Mouse (Mus musculus): Measurements from ENCODE around the gene Lhfpl4. TPM values are rescaled to one million over a fixed set of nuclear protein-coding genes. Genes with fewer than 3 reads are reported as not detected.

Gene Lhfpl4
- polyA plus RNA-seq, 1 experiment = 0.43 TPM

- Histone ChIP-seq H3K27me3 (ENCODE audit: control insufficient read depth, insufficient read depth, low read length) (no peaks in the 10 kb centered on the region), H3K36me3 (ENCODE audit: control insufficient read depth, insufficient read depth, low read length) (no peaks in the 10 kb centered on the region), H3K4me3 (ENCODE audit: low read depth, low read length) (no peak overlapping the region), H3K27ac (ENCODE audit: insufficient read depth, low read depth, low read length) (no peak overlapping the region), H3K4me1 (ENCODE audit: control insufficient read depth, insufficient read depth, insufficient read length, low read length) (no peaks in the 10 kb centered on the region)
- TF ChIP-seq POLR2A (IDR thresholded peaks at IDR 0.05; ENCODE audit: low read depth, low read length) (no peak), CTCF (IDR thresholded peaks at IDR 0.05; ENCODE audit: extremely low read depth, insufficient read length, insufficient replicate concordance, low read depth, low read length) (no peak)
- WGBS = 31% methylated on average over 14 of the region's 14 CpGs
These were observed 16.6 kb downstream of the Lhfpl4 start for GRCm38 (mm10) chr6:113178286-113179194.

- Histone ChIP-seq H3K4me3 (ENCODE audit: low read depth, low read length) (no peak overlapping the region), H3K27me3 (ENCODE audit: control insufficient read depth, insufficient read depth, low read length) (no peaks in the 10 kb centered on the region), H3K4me1 (ENCODE audit: control insufficient read depth, insufficient read depth, insufficient read length, low read length) (no peaks in the 10 kb centered on the region), H3K36me3 (ENCODE audit: control insufficient read depth, insufficient read depth, low read length) (no peaks in the 10 kb centered on the region), H3K27ac (ENCODE audit: insufficient read depth, low read depth, low read length) (no peak overlapping the region)
- TF ChIP-seq CTCF (IDR thresholded peaks at IDR 0.05; ENCODE audit: extremely low read depth, insufficient read length, insufficient replicate concordance, low read depth, low read length) (no peak), POLR2A (IDR thresholded peaks at IDR 0.05; ENCODE audit: low read depth, low read length) (no peak)
- 80% methylated on average over 8 of the region's 8 CpGs for WGBS
These were observed 18.6 kb downstream of the Lhfpl4 start for GRCm38 (mm10) chr6:113176613-113177012.

GRCm38 (mm10) chr6:113175469-113175868 is 19.7 kb downstream of the Lhfpl4 start:
- TF ChIP-seq POLR2A (IDR thresholded peaks at IDR 0.05; ENCODE audit: low read depth, low read length) (no peak), CTCF (IDR thresholded peaks at IDR 0.05; ENCODE audit: extremely low read depth, insufficient read length, insufficient replicate concordance, low read depth, low read length) (no peak)
- Histone ChIP-seq H3K27ac (ENCODE audit: insufficient read depth, low read depth, low read length) (no peak overlapping the region), H3K36me3 (ENCODE audit: control insufficient read depth, insufficient read depth, low read length) (no peaks in the 10 kb centered on the region), H3K4me3 (ENCODE audit: low read depth, low read length) (no peak overlapping the region), H3K27me3 (ENCODE audit: control insufficient read depth, insufficient read depth, low read length) (no peaks in the 10 kb centered on the region), H3K4me1 (ENCODE audit: control insufficient read depth, insufficient read depth, insufficient read length, low read length) (no peaks in the 10 kb centered on the region)
- 67% methylated on average over 3 of the region's 3 CpGs for WGBS

GRCm38 (mm10) chr6:113172568-113172967 is 22.6 kb downstream of the Lhfpl4 start:
- Histone ChIP-seq H3K27ac (ENCODE audit: insufficient read depth, low read depth, low read length) (no peak overlapping the region), H3K4me1 (ENCODE audit: control insufficient read depth, insufficient read depth, insufficient read length, low read length) (no peaks in the 10 kb centered on the region), H3K27me3 (ENCODE audit: control insufficient read depth, insufficient read depth, low read length) (no peaks in the 10 kb centered on the region), H3K4me3 (ENCODE audit: low read depth, low read length) (no peak overlapping the region), H3K36me3 (ENCODE audit: control insufficient read depth, insufficient read depth, low read length) (no peaks in the 10 kb centered on the region)
- no peak for TF ChIP-seq POLR2A (IDR thresholded peaks at IDR 0.05; ENCODE audit: low read depth, low read length)
- TF ChIP-seq CTCF (IDR thresholded peaks at IDR 0.05; ENCODE audit: extremely low read depth, insufficient read length, insufficient replicate concordance, low read depth, low read length) = no peak
- 41% methylated on average over 1 of the region's 1 CpGs for WGBS

GRCm38 (mm10) chr6:113172011-113172410 is 23.2 kb downstream of the Lhfpl4 start:
- Histone ChIP-seq H3K4me1 (ENCODE audit: control insufficient read depth, insufficient read depth, insufficient read length, low read length) (no peaks in the 10 kb centered on the region), H3K36me3 (ENCODE audit: control insufficient read depth, insufficient read depth, low read length) (no peaks in the 10 kb centered on the region), H3K27me3 (ENCODE audit: control insufficient read depth, insufficient read depth, low read length) (no peaks in the 10 kb centered on the region), H3K27ac (ENCODE audit: insufficient read depth, low read depth, low read length) (no peak overlapping the region), H3K4me3 (ENCODE audit: low read depth, low read length) (no peak overlapping the region)
- no peak for TF ChIP-seq CTCF (IDR thresholded peaks at IDR 0.05; ENCODE audit: extremely low read depth, insufficient read length, insufficient replicate concordance, low read depth, low read length)
- no peak for TF ChIP-seq POLR2A (IDR thresholded peaks at IDR 0.05; ENCODE audit: low read depth, low read length)

- TF ChIP-seq CTCF (IDR thresholded peaks at IDR 0.05; ENCODE audit: extremely low read depth, insufficient read length, insufficient replicate concordance, low read depth, low read length) (no peak), POLR2A (IDR thresholded peaks at IDR 0.05; ENCODE audit: low read depth, low read length) (no peak)
- Histone ChIP-seq H3K27ac (ENCODE audit: insufficient read depth, low read depth, low read length) (no peak overlapping the region), H3K4me3 (ENCODE audit: low read depth, low read length) (no peak overlapping the region), H3K36me3 (ENCODE audit: control insufficient read depth, insufficient read depth, low read length) (no peaks in the 10 kb centered on the region), H3K27me3 (ENCODE audit: control insufficient read depth, insufficient read depth, low read length) (no peaks in the 10 kb centered on the region), H3K4me1 (ENCODE audit: control insufficient read depth, insufficient read depth, insufficient read length, low read length) (no peaks in the 10 kb centered on the region)
- WGBS = 90% methylated on average over 8 of the region's 8 CpGs
These were observed 24.5 kb downstream of the Lhfpl4 start for GRCm38 (mm10) chr6:113170651-113171050.

GRCm38 (mm10) chr6:113169852-113170251 is 25.3 kb downstream of the Lhfpl4 start:
- Histone ChIP-seq H3K27me3 (ENCODE audit: control insufficient read depth, insufficient read depth, low read length) (no peaks in the 10 kb centered on the region), H3K4me1 (ENCODE audit: control insufficient read depth, insufficient read depth, insufficient read length, low read length) (no peaks in the 10 kb centered on the region), H3K36me3 (ENCODE audit: control insufficient read depth, insufficient read depth, low read length) (no peaks in the 10 kb centered on the region), H3K27ac (ENCODE audit: insufficient read depth, low read depth, low read length) (no peak overlapping the region), H3K4me3 (ENCODE audit: low read depth, low read length) (no peak overlapping the region)
- no peak for TF ChIP-seq POLR2A (IDR thresholded peaks at IDR 0.05; ENCODE audit: low read depth, low read length)
- 65% methylated on average over 3 of the region's 3 CpGs for WGBS

Data from small intestine, adult 2 months (tissue).